Comparison of ENCODE assay signal across 27 mouse cellular contexts in genomic region chr4:88912882-88913281, GRCm38 (mm10). TPM values are rescaled to one million over a fixed set of nuclear protein-coding genes. Genes with fewer than 3 reads are reported as not detected.
DNase-seq lines count a peak whose midpoint lies in the region; ATAC-seq and TF ChIP-seq lines count a peak whose summit lies in the region.
"Had no signal": no experiment of that assay in that cellular context is flagged by ENCODE, and none has a peak within 500 bp of the region (broad histone marks: within the 10 kb centered on the region; RNA-seq: fewer than 3 reads in every experiment).

No protein-coding gene starts in this region.

- intact Hi-C loops in heart, postnatal 14 days (cut with DNase I): no loop called here

- WGBS in liver, embryonic 12.5 days (ENCODE audit: insufficient replicate concordance): 44% methylated on average over 2 of the region's 2 CpGs
- 46% methylated on average over 2 of the region's 2 CpGs for WGBS in liver, embryonic 16.5 days (ENCODE audit: insufficient replicate concordance)
- 82% methylated on average over 2 of the region's 2 CpGs for WGBS in stomach, postnatal 0 days

- H3K9me3 ChIP-seq in liver, embryonic 12.5 days (replicated peaks): no peaks in the 10 kb centered on the region
- H3K9me3 ChIP-seq in liver, embryonic 16.5 days (replicated peaks; ENCODE audit: control insufficient read depth, low read length): no peaks in the 10 kb centered on the region
- no peaks in the 10 kb centered on the region for H3K9me3 ChIP-seq in stomach, postnatal 0 days (ENCODE audit: control insufficient read depth, low read length)
- H3K9me3 ChIP-seq: embryonic facial prominence, embryonic 15.5 days; forebrain, embryonic 15.5 days; heart, embryonic 10.5 days; hindbrain, embryonic 13.5 days had no signal

- no peak overlapping the region for H3K27ac ChIP-seq in liver, embryonic 12.5 days
- H3K27ac ChIP-seq in liver, embryonic 16.5 days (ENCODE audit: low read length): no peak overlapping the region
- no peak overlapping the region for H3K27ac ChIP-seq in stomach, postnatal 0 days (replicated peaks)
- H3K27ac ChIP-seq: embryonic facial prominence, embryonic 15.5 days; forebrain, embryonic 15.5 days; heart, embryonic 10.5 days; hindbrain, embryonic 13.5 days; hindbrain, postnatal 0 days had no signal

- TF ChIP-seq CTCF in stomach, postnatal 0 days (IDR thresholded peaks at IDR 0.05; ENCODE audit: low read depth): peak; percentile 24; the same call in 1 of the 2 replicates

- no peaks in the 10 kb centered on the region for H3K27me3 ChIP-seq in liver, embryonic 12.5 days (replicated peaks)
- no peaks in the 10 kb centered on the region for H3K27me3 ChIP-seq in liver, embryonic 16.5 days (ENCODE audit: control insufficient read depth, insufficient read depth, low read depth, low read length)
- H3K27me3 ChIP-seq in stomach, postnatal 0 days (ENCODE audit: control insufficient read depth, insufficient read depth, low read length): no peaks in the 10 kb centered on the region
- H3K27me3 ChIP-seq: embryonic facial prominence, embryonic 15.5 days; forebrain, embryonic 15.5 days; hindbrain, embryonic 13.5 days had no signal

- peak; percentile 60; the same call in 1 of the 2 replicates for ATAC-seq in common myeloid progenitor, adult 5-6 weeks (replicated peaks; ENCODE audit: low read depth, poor library complexity, severe bottlenecking)
- ATAC-seq in liver, embryonic 12.5 days: peak; percentile 74
- peak; percentile 74 for ATAC-seq in liver, embryonic 16.5 days (ENCODE audit: low read depth)
- ATAC-seq in stomach, postnatal 0 days (ENCODE audit: low FRiP score, low TSS enrichment): no peak
- ATAC-seq: forebrain, embryonic 15.5 days; hindbrain, postnatal 0 days had no signal

- H3K4me3 ChIP-seq in liver, embryonic 12.5 days: no peak overlapping the region
- no peak overlapping the region for H3K4me3 ChIP-seq in liver, embryonic 16.5 days (ENCODE audit: low read depth, low read length)
- no peak overlapping the region for H3K4me3 ChIP-seq in stomach, postnatal 0 days (ENCODE audit: low read depth, low read length)
- H3K4me3 ChIP-seq: embryonic facial prominence, embryonic 15.5 days; erythroblast, embryonic 14.5 days; forebrain, embryonic 15.5 days; heart, embryonic 10.5 days; hindbrain, embryonic 13.5 days had no signal

- DNase-seq in stomach, postnatal 0 days (ENCODE audit: low spot score): no peak
- DNase-seq in adrenal gland, postnatal 36 days: no peak
- no peak for DNase-seq in heart, postnatal 14 days
- no peak for DNase-seq in thymus, adult 18-20 months
- DNase-seq: adrenal gland, postnatal 25 days; cerebellum, adult 2 months; cerebellum, postnatal 10 days; embryo, embryonic 11 days; gastrocnemius, postnatal 36 days; heart, adult 11 months; heart, postnatal 10 days had no signal

- no peak overlapping the region for H3K4me2 ChIP-seq in liver, embryonic 12.5 days
- no peak overlapping the region for H3K4me2 ChIP-seq in liver, embryonic 16.5 days (ENCODE audit: low read depth, low read length)
- no peak overlapping the region for H3K4me2 ChIP-seq in stomach, postnatal 0 days (replicated peaks; ENCODE audit: low read depth)
- H3K4me2 ChIP-seq: embryonic facial prominence, embryonic 15.5 days; forebrain, embryonic 15.5 days; hindbrain, embryonic 13.5 days had no signal

- TF ChIP-seq EP300 in stomach, postnatal 0 days (optimal IDR thresholded peaks at IDR 0.05): no peak

- H3K9ac ChIP-seq in liver, embryonic 12.5 days: no peak overlapping the region; the same call in 1 of the 2 replicates
- no peak overlapping the region for H3K9ac ChIP-seq in liver, embryonic 16.5 days (ENCODE audit: low read depth, low read length)
- H3K9ac ChIP-seq in stomach, postnatal 0 days (ENCODE audit: low read length): no peak overlapping the region
- H3K9ac ChIP-seq: embryonic facial prominence, embryonic 15.5 days; forebrain, embryonic 15.5 days; hindbrain, embryonic 13.5 days had no signal

- no peaks in the 10 kb centered on the region for H3K36me3 ChIP-seq in liver, embryonic 12.5 days
- H3K36me3 ChIP-seq in liver, embryonic 16.5 days (ENCODE audit: control insufficient read depth, insufficient read depth): no peaks in the 10 kb centered on the region
- no peaks in the 10 kb centered on the region for H3K36me3 ChIP-seq in stomach, postnatal 0 days (ENCODE audit: control insufficient read depth, insufficient read depth, low read length)
- H3K36me3 ChIP-seq: embryonic facial prominence, embryonic 15.5 days; forebrain, embryonic 15.5 days; G1E; heart, embryonic 10.5 days; hindbrain, embryonic 13.5 days had no signal

- H3K4me1 ChIP-seq in liver, embryonic 12.5 days: peaks cover 29% of the 10 kb centered on the region
- peaks cover 22% of the 10 kb centered on the region for H3K4me1 ChIP-seq in liver, embryonic 16.5 days (ENCODE audit: control insufficient read depth, low read depth, low read length)
- no peaks in the 10 kb centered on the region for H3K4me1 ChIP-seq in stomach, postnatal 0 days (replicated peaks; ENCODE audit: control insufficient read depth, insufficient read depth)
- H3K4me1 ChIP-seq: embryonic facial prominence, embryonic 15.5 days; forebrain, embryonic 15.5 days; heart, embryonic 10.5 days; hindbrain, embryonic 13.5 days had no signal

RNA-seq across cellular contexts. Expression of gene Ifne, which starts 32.9 kb away (rescaled TPM):
- not detected in 2 replicates for total RNA-seq in common myeloid progenitor, adult 5-6 weeks (2017)
- not detected in 2 replicates for polyA plus RNA-seq in liver, embryonic 12.5 days (2016; fragmentation: Nextera tagmentation; extraction: Ambion mirVana)
- not detected in 2 replicates for polyA plus RNA-seq in liver, embryonic 16.5 days (2015; fragmentation: Nextera tagmentation; extraction: Ambion mirVana)
- polyA plus RNA-seq in stomach, postnatal 0 days (2015; fragmentation: Nextera tagmentation; extraction: Ambion mirVana): 0.85 and 1.1 TPM in 2 replicates
- total RNA-seq in adrenal gland, postnatal 36 days (2021): not detected
- not detected for total RNA-seq in heart, postnatal 14 days (2021)
- total RNA-seq: adrenal gland, postnatal 25 days; G1E; gastrocnemius, adult 8-10 months; gastrocnemius, postnatal 36 days; heart, postnatal 10 days; hematopoietic stem cell, adult 5-6 weeks; hindbrain, postnatal 0 days had no signal
- polyA plus RNA-seq: CD4-positive, CD25-positive, alpha-beta regulatory T cell, adult 4 months; cerebellum, adult 2 months; embryonic facial prominence, embryonic 11.5 days; embryonic facial prominence, embryonic 15.5 days; erythroblast, embryonic 14.5 days; forebrain, embryonic 11.5 days; forebrain, embryonic 15.5 days; G1E; heart, embryonic 10.5 days; heart, embryonic 14.5 days; hindbrain, embryonic 13.5 days; hindbrain, postnatal 0 days had no signal
